Mouse (Mus musculus) liver, postnatal 0 days (tissue): ENCODE measurements around the gene Morn5. TPM values are rescaled to one million over a fixed set of nuclear protein-coding genes. Genes with fewer than 3 reads are reported as not detected.

Source experiments
- ATAC-seq: fragments of 200-750 bp; cut with Nextera tagmentation; 2 replicates; pipeline ENCODE4 v1.8.0; 2017; ENCODE audit warnings: mild to moderate bottlenecking, moderate library complexity
- DNase-seq: peaks from one replicate; pipeline ENCODE4 v3.0.0-alpha.2; 2016
- H3K27ac ChIP-seq: fragments of 300-500 bp; sonication (generic); 2 replicates; pipeline ENCODE4 v1.5.1; 2014; ENCODE audit warnings: antibody characterized with exemption, moderate library complexity, mild to moderate bottlenecking, low read depth
- H3K27me3 ChIP-seq: fragments of 300-500 bp; sonication (generic); 2 replicates; pipeline ENCODE4 v1.6.1; 2014; ENCODE audit warnings: low read length, control low read depth, mixed read lengths; ENCODE audit not compliant: insufficient read depth
- H3K36me3 ChIP-seq: fragments of 300-500 bp; sonication (generic); replicated peaks from 2 replicates; pipeline ENCODE4 v1.6.1; 2014; ENCODE audit warnings: mild to moderate bottlenecking, control low read depth, low read length, moderate library complexity, mixed read lengths; ENCODE audit not compliant: insufficient read depth
- H3K4me1 ChIP-seq: fragments of 300-500 bp; sonication (generic); 2 replicates; pipeline ENCODE4 v1.6.1; 2014; ENCODE audit warnings: antibody characterized with exemption, mild to moderate bottlenecking, control low read depth; ENCODE audit not compliant: insufficient read depth
- H3K4me2 ChIP-seq: fragments of 300-500 bp; sonication (generic); 2 replicates; pipeline ENCODE4 v1.6.1; 2014; ENCODE audit warnings: low read depth, mild to moderate bottlenecking, low read length, moderate library complexity, mixed read lengths
- H3K4me3 ChIP-seq: fragments of 300-500 bp; sonication (generic); 2 replicates; pipeline ENCODE4 v1.5.1; 2014; ENCODE audit warnings: low read depth, low read length
- H3K9ac ChIP-seq: fragments of 300-500 bp; sonication (generic); replicated peaks from 2 replicates; pipeline ENCODE4 v1.6.1; 2014; ENCODE audit warnings: mild to moderate bottlenecking, moderate library complexity
- H3K9me3 ChIP-seq: fragments of 300-500 bp; sonication (generic); 2 replicates; pipeline ENCODE4 v1.6.1; 2016; ENCODE audit warnings: mild to moderate bottlenecking, control low read depth, low read length, mixed read lengths
- CTCF ChIP-seq: sonication (generic); IDR thresholded peaks from 2 replicates; pipeline ENCODE4 v1.5.1; 2016; ENCODE audit warnings: antibody characterized with exemption, low read depth
- EP300 ChIP-seq: IDR thresholded peaks from 2 replicates; pipeline ENCODE4 v1.6.1; 2016; ENCODE audit warnings: antibody characterized with exemption, low read depth, mild to moderate bottlenecking
- WGBS: fragments of 180-500 bp; shearing (Covaris S2); extraction: QIAGEN DNeasy Blood & Tissue Kit; methylation state at CpG from one replicate; pipeline ENCODE4 v1.1.7; 2014; ENCODE audit not compliant: insufficient replicate concordance; 5-methylcytosine and 5-hydroxymethylcytosine counted together
- polyA plus RNA-seq: library from polyadenylated mRNA; unstranded; fragments of >200 nt; fragmentation: Nextera tagmentation; extraction: Ambion mirVana; gene quantifications from 2 replicates; pipeline ENCODE4 v1.2.1, GENCODE M21; 2015

The Morn5 gene
- not detected in 2 replicates for polyA plus RNA-seq

GRCm38 (mm10) chr2:36048748-36049566, at the start of gene Morn5, which contains the start of gene Ndufa8:
Gene Morn5, plus strand, starts transcription at chr2:36049458.
Gene Ndufa8, minus strand, starts transcription at chr2:36049406.
- no peaks in the 10 kb centered on the region for H3K9me3 ChIP-seq
- DNase-seq (peak; percentile 98), ATAC-seq (peak; percentile 97)
- H3K36me3 ChIP-seq: peaks cover 13% of the 10 kb centered on the region
- H3K27me3 ChIP-seq: no peaks in the 10 kb centered on the region
- peak within 1 kb of the TSS; percentile 90 for H3K9ac ChIP-seq
- peaks cover 7% of the 10 kb centered on the region for H3K4me1 ChIP-seq
- H3K4me2 ChIP-seq: peak within 1 kb of the TSS; percentile 79
- H3K27ac ChIP-seq: peak within 1 kb of the TSS; percentile 82
- H3K4me3 ChIP-seq: peak within 1 kb of the TSS; percentile 89
- TF ChIP-seq CTCF (no peak), EP300 (no peak)
- under 1% methylated on average over 44 of the region's 44 CpGs for WGBS

GRCm38 (mm10) chr2:36000390-36000789, 48.9 kb upstream of the Morn5 start:
- Histone ChIP-seq H3K9me3 (no peaks in the 10 kb centered on the region), H3K9ac (no peak overlapping the region), H3K4me3 (no peak overlapping the region), H3K27ac (no peak overlapping the region), H3K36me3 (no peaks in the 10 kb centered on the region), H3K27me3 (no peaks in the 10 kb centered on the region), H3K4me1 (no peaks in the 10 kb centered on the region), H3K4me2 (no peak overlapping the region)
- no peak for TF ChIP-seq EP300
- no peak for TF ChIP-seq CTCF
- 29% methylated on average over 1 of the region's 1 CpGs for WGBS
- DNase-seq: no peak
- ATAC-seq: no peak

- Histone ChIP-seq H3K4me2 (no peak overlapping the region), H3K4me3 (no peak overlapping the region), H3K9me3 (no peaks in the 10 kb centered on the region), H3K27me3 (no peaks in the 10 kb centered on the region), H3K9ac (no peak overlapping the region), H3K36me3 (no peaks in the 10 kb centered on the region), H3K27ac (no peak overlapping the region), H3K4me1 (no peaks in the 10 kb centered on the region)
- no peak for DNase-seq
- ATAC-seq: no peak
- TF ChIP-seq CTCF: no peak
- TF ChIP-seq EP300: no peak
- 36% methylated on average over 6 of the region's 6 CpGs for WGBS
Observed at GRCm38 (mm10) chr2:36002188-36002587, 47.1 kb upstream of the Morn5 start.

GRCm38 (mm10) chr2:36008071-36008470, 41.2 kb upstream of the Morn5 start:
- no peak for ATAC-seq
- Histone ChIP-seq H3K27me3 (peaks cover 28% of the 10 kb centered on the region), H3K4me2 (no peak overlapping the region), H3K4me3 (no peak overlapping the region), H3K9me3 (no peaks in the 10 kb centered on the region), H3K36me3 (no peaks in the 10 kb centered on the region), H3K9ac (no peak overlapping the region), H3K27ac (no peak overlapping the region), H3K4me1 (peaks cover 4% of the 10 kb centered on the region)
- peak; percentile 53 for DNase-seq
- TF ChIP-seq CTCF: peak; percentile 90
- TF ChIP-seq EP300: no peak
- WGBS: 8% methylated on average over 1 of the region's 1 CpGs

GRCm38 (mm10) chr2:36009386-36009785, 39.9 kb upstream of the Morn5 start:
- DNase-seq (peak; percentile 83), ATAC-seq (0 out of 2 replicates have a peak, but pooled peaks have one; percentile 47)
- Histone ChIP-seq H3K4me3 (no peak overlapping the region), H3K27ac (no peak overlapping the region), H3K4me2 (no peak overlapping the region), H3K4me1 (peaks cover 4% of the 10 kb centered on the region), H3K9me3 (no peaks in the 10 kb centered on the region), H3K36me3 (no peaks in the 10 kb centered on the region), H3K9ac (no peak overlapping the region), H3K27me3 (peaks cover 28% of the 10 kb centered on the region)
- WGBS: 24% methylated on average over 4 of the region's 4 CpGs
- TF ChIP-seq CTCF (peak; percentile 90), EP300 (no peak)

- TF ChIP-seq CTCF (no peak), EP300 (no peak)
- H3K4me3 ChIP-seq: 0 out of 2 replicates have a peak overlapping the region, but pooled peaks have one; percentile 40
- 55% methylated on average over 8 of the region's 8 CpGs for WGBS
- no peaks in the 10 kb centered on the region for H3K9me3 ChIP-seq
- no peaks in the 10 kb centered on the region for H3K36me3 ChIP-seq
- H3K4me1 ChIP-seq: peaks cover 4% of the 10 kb centered on the region
- H3K27me3 ChIP-seq: peaks cover 28% of the 10 kb centered on the region
- no peak overlapping the region for H3K27ac ChIP-seq
- ATAC-seq (no peak), DNase-seq (no peak)
- H3K9ac ChIP-seq: no peak overlapping the region
- H3K4me2 ChIP-seq: peak overlapping the region; percentile 69; the same call in 1 of the 2 replicates
Observed at GRCm38 (mm10) chr2:36010579-36010978, 38.7 kb upstream of the Morn5 start.
